Mouse (Mus musculus) frontal cortex, postnatal 14 days (tissue): ENCODE measurements around the gene Olfr361.
"Not testable (repeated sequence)": the region's sequence is repeated elsewhere in the genome, so short reads cannot be mapped to it uniquely, and the experiment has no call there.

Experiments
- DNase-seq, 2 experiments: peaks; one replicate each; pipeline ENCODE4 v3.0.0; 2022; ENCODE audit warnings: low spot score in 2 of 2

The Olfr361 gene

GRCm38 (mm10) chr2:37089190-37089589, at the start of gene Olfr361:
TSS of gene Olfr361 (minus strand) at chr2:37089290.
- not testable (repeated sequence) for DNase-seq

GRCm38 (mm10) chr2:37117810-37118209, 28.7 kb upstream of the Olfr361 start, which contains the start of gene Olfr362:
TSS of gene Olfr362 (minus strand) at chr2:37117910.
- no peak for DNase-seq

- DNase-seq, result no peak
These were observed 23.6 kb downstream of the Olfr361 start, which contains the start of gene Olfr360 for GRCm38 (mm10) chr2:37065446-37065845. TSS of gene Olfr360 (plus strand) at chr2:37065746.
